In genomic region chr6:28471284-28472035, GRCm38 (mm10) we compare ENCODE assay signal across 15 mouse cellular contexts. TPM values are rescaled to one million over a fixed set of nuclear protein-coding genes. Genes with fewer than 3 reads are reported as not detected.
"Had no signal": no experiment of that assay in that cellular context is flagged by ENCODE, and none has a peak within 500 bp of the region (broad histone marks: within the 10 kb centered on the region; RNA-seq: fewer than 3 reads in every experiment).

No protein-coding gene starts in this region.

- DNase-seq: kidney, adult 2 months; kidney, postnatal 25 days; layer of hippocampus, postnatal 36 days; left cerebral cortex, postnatal 4 days; liver, postnatal 0 days; lung, embryonic 14.5 days; thymus, adult 2 months; thymus, postnatal 14 days; thymus, postnatal 4 days had no signal

RNA-seq across cellular contexts. Expression of gene Pax4, which starts 22.3 kb away (rescaled TPM):
- total RNA-seq: layer of hippocampus, adult 2 months; layer of hippocampus, postnatal 10 days; layer of hippocampus, postnatal 36 days; left cerebral cortex, adult 2 months; left cerebral cortex, postnatal 14 days; left cerebral cortex, postnatal 4 days; megakaryocyte, adult 5-6 weeks; neutrophil, adult 5-6 weeks had no signal

RNA-seq across cellular contexts. Expression of gene Fscn3, which starts 43.9 kb away (rescaled TPM):
- total RNA-seq: layer of hippocampus, adult 2 months; layer of hippocampus, postnatal 10 days; left cerebral cortex, adult 2 months; left cerebral cortex, postnatal 14 days; megakaryocyte, adult 5-6 weeks had no signal
